Mouse (Mus musculus): ENCODE data around the gene Gpat3.

Gpat3 gene

DNA sequence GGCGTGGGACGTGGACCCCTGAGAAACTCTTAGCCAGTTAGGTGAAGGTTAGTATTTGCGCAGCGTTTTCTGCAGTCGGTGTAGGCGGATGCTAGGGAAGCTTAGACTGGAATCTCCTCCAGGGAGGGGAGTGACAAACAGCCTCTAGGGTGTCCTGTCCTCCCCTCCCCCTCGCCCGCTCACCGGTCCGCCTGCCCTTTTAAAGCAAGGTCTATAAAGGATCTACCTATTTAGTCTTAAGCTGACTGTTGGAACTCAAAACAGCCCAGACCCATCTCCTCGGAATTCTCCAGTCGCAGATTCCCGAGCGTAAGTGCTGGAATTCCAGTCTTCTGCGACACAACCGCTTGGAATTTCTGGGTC lies at the start of gene Gpat3:
Gene Gpat3 (plus strand): TSS at position 229 of the 363 bp plus-strand sequence.
- DNase-seq (ENCODE audit: low read depth, low spot score), result peak; percentile 38

DNA sequence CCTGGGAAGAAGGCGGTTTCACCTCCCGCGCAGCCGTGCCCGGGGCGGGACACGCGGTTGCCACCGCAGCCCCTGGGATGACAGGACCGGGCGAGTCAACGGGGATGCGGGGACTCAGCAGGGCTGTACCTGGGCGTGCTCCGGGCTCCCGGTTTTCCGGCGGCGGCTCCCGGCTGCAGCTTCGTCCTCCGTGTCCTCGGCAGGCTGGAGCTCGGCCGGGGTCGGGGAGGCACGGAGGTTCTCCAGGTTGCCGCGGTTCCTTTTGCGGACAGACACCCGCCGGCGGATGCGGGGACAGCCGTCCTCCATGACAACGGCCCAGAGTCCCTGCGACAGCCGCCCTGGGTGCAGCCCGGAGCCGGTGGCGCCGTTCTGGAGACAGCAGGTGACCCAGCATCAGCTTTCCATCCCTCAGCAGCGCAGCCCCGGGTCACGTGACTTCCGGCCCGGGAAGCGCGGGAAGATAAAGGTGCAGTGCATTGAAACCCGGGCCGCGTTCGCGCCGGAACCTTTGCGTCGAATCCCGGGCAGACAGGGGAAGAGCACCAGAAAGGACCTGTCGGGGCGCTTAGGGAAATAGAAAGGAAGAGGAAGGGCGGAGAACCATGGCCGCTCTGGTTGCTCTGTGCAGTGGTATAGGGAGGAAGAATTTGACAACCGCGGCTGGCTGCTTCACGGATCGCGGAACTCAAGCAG lies 47.2 kb upstream of the Gpat3 start, which contains the start of the genes Helq and Mrps18c:
Gene Helq (minus strand): TSS at position 434 of the 696 bp plus-strand sequence.
Gene Mrps18c (plus strand): TSS at position 463 of the 696 bp plus-strand sequence.
- peak; percentile 90 for DNase-seq (ENCODE audit: low read depth, low spot score)

DNA sequence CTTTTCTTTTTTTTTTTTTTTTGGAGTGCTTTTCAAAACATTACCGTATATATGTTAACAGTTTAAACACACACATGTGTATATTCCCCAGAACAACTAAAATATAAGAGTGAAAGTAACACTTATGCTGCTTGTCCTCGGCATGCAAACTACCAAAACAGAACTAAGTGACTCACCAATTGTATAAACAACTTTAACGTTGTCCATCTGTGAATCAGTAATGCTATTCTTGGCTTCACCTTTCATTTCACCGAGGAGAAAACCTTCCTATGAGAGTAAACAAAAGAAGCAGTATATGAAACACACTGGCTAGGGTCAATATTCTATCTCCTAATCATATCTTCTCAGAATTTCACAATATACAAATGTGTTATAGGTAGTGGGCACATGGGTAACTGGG lies 27.2 kb upstream of the Gpat3 start:
- DNase-seq (ENCODE audit: low read depth, low spot score), result no peak

GRCm38 (mm10) chr5:100819568-100820480 lies 25.7 kb upstream of the Gpat3 start:
- DNase-seq (ENCODE audit: low read depth, low spot score), result peak; percentile 57

DNA sequence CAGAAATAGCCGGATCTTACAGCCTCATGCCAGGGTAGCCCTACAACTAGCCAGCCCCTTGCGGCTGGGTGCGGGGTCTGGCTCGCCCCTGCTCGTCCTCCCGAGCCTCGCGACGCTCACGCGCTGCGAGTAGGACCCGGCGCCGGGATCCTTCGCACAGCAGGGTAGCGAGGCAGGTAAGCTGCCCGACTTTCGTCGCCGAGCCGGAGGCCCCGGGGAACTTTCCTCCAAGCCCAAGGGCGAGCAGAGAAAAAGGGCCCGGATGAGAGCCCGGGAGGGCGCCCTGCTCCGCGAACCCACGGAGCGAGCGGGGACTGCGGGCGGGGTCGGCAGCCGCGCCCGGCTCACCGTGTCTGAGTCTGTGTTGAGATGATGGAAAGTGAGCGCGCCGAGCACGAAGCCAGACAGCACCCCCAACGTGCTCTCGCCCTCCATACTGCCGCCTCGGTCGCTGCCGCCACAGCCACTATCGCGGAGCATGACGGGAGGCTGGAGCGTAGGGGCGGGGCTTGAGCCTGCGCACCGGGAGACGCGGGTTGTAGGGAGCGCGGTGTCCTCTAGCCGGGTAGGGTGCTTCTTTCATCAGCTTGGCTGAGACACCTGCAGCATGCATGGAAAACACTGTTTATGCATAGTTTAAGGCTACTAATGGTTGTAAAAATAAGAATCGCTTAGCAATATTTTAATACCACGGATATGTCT lies 24.9 kb upstream of the Gpat3 start, which contains the start of gene Abraxas1:
Gene Abraxas1 (minus strand): TSS at position 483 of the 702 bp plus-strand sequence.
- peak; percentile 92 for DNase-seq (ENCODE audit: low read depth, low spot score)

- no peak for DNase-seq (ENCODE audit: low read depth, low spot score)
Observed at GRCm38 (mm10) chr5:100821375-100821774, 24.1 kb upstream of the Gpat3 start.

DNA sequence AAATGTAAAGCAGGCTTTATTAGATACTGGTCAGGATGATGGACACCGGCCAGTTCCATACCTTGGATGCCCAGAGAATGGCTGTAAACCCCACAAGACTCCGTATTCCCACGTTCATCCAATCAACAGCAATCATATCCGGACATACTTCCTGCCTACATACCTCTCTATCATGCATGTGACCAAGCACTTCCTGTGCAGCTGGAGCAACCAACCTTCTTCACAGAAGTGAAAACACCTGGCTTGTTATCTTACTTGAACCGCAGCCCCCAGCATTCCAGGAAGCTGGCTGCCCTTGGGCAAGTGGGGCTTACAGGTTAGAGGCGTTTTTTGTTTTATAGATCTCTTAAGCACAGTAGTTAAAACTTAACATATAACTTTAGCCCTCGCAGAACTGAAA lies 22.7 kb upstream of the Gpat3 start:
- DNase-seq (ENCODE audit: low read depth, low spot score), result no peak

DNA sequence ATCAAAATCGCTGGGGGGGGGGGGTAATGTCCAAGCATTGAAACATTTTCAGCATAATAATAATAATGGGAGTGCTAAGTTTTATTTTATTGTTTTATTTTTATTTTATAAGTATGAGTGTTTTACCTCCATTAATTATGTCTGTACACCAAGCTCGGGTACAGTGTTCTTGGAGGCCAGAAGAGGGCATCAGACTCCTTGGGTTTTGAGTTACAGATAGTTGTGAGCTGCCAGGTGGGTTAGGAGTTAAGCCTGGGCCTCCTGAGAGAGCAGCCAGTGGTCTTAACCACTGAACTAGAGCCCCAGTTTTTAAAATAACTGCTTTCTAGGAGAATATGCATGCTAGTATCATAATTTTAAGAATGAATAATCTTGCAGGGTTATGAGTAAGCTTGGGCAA lies 19.5 kb upstream of the Gpat3 start:
- peak; percentile 56 for DNase-seq (ENCODE audit: low read depth, low spot score)

DNA sequence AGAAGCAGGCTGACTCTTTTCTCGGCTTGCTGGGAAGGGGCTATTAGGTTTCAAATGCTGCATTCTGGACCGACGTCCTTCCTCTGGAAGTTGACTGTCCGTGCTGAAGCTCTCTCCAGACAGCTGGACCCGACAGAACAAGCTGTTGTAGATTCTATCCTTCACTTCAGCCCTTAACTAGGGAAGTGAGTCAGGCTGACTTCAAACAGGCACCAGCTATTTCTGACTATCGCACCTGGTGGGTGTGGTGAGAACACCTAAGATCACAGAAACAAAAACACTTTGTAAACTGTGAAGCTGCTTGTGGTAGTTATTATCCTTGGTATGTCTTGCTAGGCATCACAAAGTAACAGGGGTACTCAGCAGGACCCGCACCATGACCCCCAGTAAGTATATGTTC lies 19.0 kb upstream of the Gpat3 start:
- no peak for DNase-seq (ENCODE audit: low read depth, low spot score)

DNA sequence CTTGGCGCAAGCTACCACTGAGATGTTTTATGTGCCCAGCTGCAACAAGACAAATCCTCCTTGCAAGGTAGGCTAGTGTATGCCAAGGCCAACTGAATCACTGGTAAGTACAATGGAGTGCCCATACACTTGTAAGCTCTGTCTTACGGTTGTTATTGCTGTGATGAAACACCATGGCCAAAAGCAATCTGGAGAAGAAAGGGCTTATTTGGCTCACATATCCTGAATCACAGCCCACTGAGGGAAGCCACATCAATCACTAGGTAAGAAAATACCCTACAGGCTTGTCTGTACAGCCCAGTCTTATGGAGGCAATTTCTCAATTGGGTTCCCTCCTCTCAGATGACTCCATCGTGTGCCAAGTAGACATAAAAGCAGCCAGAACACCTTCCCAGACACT lies 16.8 kb upstream of the Gpat3 start:
- no peak for DNase-seq (ENCODE audit: low read depth, low spot score)

DNA sequence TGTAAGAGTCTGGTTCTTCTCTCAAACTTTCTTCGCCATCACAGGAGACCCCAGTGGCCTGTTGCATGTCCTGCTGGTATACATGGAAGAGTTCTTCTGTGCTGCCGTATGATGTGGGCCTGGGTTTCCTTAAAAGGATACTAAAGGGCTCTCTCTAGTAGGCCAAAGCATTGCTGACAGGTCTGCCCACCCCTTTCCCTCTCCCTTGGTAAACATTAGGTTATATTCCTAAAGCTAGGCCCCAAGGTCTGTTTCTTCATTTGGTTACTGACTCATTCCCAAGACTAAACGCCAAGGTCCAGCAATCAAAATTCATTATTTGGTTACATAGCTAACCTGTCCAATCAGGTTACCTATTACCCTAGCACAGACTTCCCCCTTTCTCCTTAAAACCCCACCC lies 12.8 kb upstream of the Gpat3 start:
- no peak for DNase-seq (ENCODE audit: low read depth, low spot score)

DNA sequence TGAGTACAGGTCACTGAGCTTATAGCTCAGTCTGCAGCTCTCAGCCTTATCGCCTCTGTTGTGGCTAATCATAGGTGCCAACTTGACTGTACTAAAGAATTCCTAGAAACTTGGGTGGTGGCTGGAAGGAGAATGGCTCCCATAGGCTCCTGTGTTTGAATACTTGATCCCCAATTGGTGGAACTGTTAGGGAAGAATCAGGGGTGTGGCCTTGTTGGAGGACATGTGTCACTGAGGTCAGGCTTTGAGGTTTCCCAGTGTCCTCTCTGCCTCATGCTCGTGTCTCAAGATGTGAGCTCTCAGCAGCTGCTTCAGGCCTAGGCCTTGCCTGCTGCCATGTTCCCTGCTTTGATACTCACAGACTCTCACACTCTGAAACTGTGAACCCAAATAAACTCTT lies 11.7 kb upstream of the Gpat3 start:
- DNase-seq (ENCODE audit: low read depth, low spot score), result no peak

GRCm38 (mm10) chr5:100835862-100836538 lies 9.5 kb upstream of the Gpat3 start:
- no peak for DNase-seq (ENCODE audit: low read depth, low spot score)

DNA sequence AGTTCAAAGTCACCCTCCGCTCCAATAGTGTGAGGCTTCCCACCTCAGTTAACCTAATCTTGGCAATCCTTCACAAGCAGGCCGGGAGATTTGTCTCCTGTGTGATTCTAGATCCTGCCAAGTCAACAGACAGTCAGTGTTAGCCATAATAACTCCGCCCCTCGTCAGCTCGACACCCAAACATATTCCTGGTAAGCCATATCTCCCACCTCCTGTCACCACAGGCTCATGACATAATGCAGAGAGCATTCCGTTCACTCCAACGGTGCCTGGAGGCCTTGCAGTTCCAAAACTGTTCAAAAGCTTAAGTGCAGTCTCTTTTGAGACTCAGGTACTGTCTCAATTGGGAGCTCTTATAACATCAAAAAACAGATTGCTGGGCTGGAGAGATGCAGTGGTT lies 7.6 kb upstream of the Gpat3 start:
- no peak for DNase-seq (ENCODE audit: low read depth, low spot score)

- no peak for DNase-seq (ENCODE audit: low read depth, low spot score)
Observed at GRCm38 (mm10) chr5:100844485-100844884, 1.0 kb upstream of the Gpat3 start.

- peak; percentile 74 for DNase-seq (ENCODE audit: low read depth, low spot score)
Observed at GRCm38 (mm10) chr5:100845848-100846598, 510 bp downstream of the Gpat3 start.

DNA sequence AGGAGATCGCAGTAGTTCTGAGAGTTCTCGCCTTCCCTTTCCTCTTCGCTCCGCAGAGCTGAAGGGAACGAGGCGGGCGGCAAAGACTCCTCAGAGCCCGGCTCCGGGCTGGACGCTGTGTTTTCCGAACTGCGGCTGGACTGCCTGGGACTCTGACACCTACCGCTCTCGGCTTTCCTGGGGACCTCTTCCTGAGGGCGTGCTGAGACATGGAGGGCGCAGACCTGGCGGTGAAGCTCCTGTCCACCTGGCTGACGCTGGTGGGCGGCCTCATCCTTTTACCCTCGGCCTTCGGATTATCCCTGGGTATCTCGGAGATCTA lies 1.0 kb downstream of the Gpat3 start:
- no peak for DNase-seq (ENCODE audit: low read depth, low spot score)

DNA sequence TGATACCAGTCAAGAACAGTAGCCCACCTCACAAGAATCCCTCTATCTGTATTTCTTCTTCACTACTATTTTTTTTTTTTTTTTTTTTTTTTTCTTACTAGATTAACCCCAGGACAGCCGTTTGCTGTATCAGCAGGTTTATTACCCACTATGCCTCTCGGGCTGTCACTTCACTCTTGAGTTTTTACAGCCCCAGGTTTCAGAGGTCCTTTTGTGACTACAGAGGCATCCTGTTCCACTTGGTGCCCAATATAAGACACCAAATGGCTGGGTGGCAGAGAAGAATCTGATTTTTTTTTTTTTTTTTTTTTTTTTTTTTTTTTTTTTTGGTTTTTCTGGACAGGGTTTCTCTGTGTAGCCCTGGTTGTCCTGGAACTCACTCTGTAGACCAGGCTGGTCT lies 1.6 kb downstream of the Gpat3 start:
- no peak for DNase-seq (ENCODE audit: low read depth, low spot score)

DNA sequence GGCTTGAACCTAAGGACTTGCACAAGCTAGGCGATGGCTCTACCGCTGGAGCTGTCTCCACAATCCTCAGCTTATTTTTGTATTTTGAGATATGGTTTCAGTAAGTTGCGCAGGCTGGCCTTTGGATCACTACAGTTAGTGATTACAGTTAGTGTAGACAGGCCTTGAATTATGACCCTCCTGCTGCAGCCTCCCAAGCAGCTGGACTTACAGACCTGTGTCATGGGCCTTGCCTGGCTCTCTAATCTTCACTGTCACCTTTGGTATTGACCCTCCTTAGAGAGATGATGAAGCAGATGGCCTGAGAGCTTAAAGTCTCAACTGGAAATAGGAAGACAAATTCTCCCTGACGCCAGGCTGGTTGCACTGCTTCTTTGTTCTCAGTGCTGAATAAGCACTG lies 8.4 kb downstream of the Gpat3 start:
- DNase-seq (ENCODE audit: low read depth, low spot score), result no peak

DNA sequence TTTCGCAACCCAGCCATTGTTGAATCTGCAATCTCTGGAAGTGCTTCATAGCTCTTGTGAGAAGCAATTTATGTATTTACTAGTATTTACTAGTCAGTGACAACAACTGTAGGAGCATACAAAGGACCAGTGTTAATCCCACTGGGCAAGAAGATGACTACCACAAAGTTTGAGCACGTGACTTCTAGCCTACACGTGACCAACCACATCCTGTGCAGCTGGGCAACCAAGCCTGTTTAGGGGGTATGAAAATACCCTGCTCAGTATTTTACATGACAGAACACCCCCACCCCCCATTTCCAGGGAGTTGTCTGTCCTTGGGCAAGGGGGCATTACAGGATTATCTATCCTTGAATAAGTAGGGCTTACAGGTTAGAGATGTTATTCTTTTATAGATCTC lies 11.0 kb downstream of the Gpat3 start:
- peak; percentile 10 for DNase-seq (ENCODE audit: low read depth, low spot score)
